Mouse (Mus musculus) heart, postnatal 36 days (tissue): ENCODE measurements at regions not wholly inside any gene's neighbourhood (a gene's known extent, or its start where the extent isn't known, plus 50 kb on each side); places are given as distances from the start of the nearest gene placed in this dataset.

Experiments used
- DNase-seq, 2 experiments: peaks; one replicate each; pipeline ENCODE4 v3.0.0; 2021 to 2022
- intact Hi-C: fragments of 180-260 bp; cut with DNase I; formaldehyde crosslinking; loops from one replicate; pipeline ENCODE4 v1.15.1; 2025

- intact Hi-C loops, result no loop called here
These were observed 197.1 kb upstream of the Tas2r119 start for GRCm38 (mm10) chr15:31979961-31980360.

GRCm38 (mm10) chr15:31980791-31981190, 196.3 kb upstream of the Tas2r119 start:
- DNase-seq, result no peak
- intact Hi-C loops, result no loop called here

More at GRCm38 (mm10) chr15:31979961-31980360, 197.1 kb upstream of the Tas2r119 start:
- no peak for DNase-seq

- intact Hi-C loops, result no loop called here
- DNase-seq, result no peak
These were observed 189.8 kb upstream of the Tas2r119 start for GRCm38 (mm10) chr15:31987291-31987690.

GRCm38 (mm10) chr15:31989093-31989492, 188.0 kb upstream of the Tas2r119 start:
- intact Hi-C loops, result no loop called here
- no peak for DNase-seq

GRCm38 (mm10) chr15:31989593-31990290, 187.3 kb upstream of the Tas2r119 start:
- intact Hi-C loops, result no loop called here

GRCm38 (mm10) chr15:31997996-31998395, 179.1 kb upstream of the Tas2r119 start:
- intact Hi-C loops, result no loop called here
- no peak for DNase-seq

More at GRCm38 (mm10) chr15:31989593-31990290, 187.3 kb upstream of the Tas2r119 start:
- DNase-seq, result no peak

- intact Hi-C loops, result no loop called here
- DNase-seq, result no peak
These were observed 177.5 kb upstream of the Tas2r119 start for GRCm38 (mm10) chr15:31999553-31999952.

GRCm38 (mm10) chr15:32002950-32003422, 174.1 kb upstream of the Tas2r119 start:
- peak; percentile 24 to 47 for DNase-seq
- intact Hi-C loops, result loop anchor here (10.0 kb wide), 1 partner anchor 328 kb away; no protein-coding TSS in a partner anchor

- intact Hi-C loops, result loop anchor here (10.0 kb wide), 1 partner anchor 329 kb away; no protein-coding TSS in a partner anchor
These were observed 173.6 kb upstream of the Tas2r119 start for GRCm38 (mm10) chr15:32003489-32003888.

GRCm38 (mm10) chr15:32005986-32006385, 171.1 kb upstream of the Tas2r119 start:
- no peak for DNase-seq
- intact Hi-C loops, result loop anchor here (10.0 kb wide), 1 partner anchor 331 kb away; no protein-coding TSS in a partner anchor

More at GRCm38 (mm10) chr15:32003489-32003888, 173.6 kb upstream of the Tas2r119 start:
- DNase-seq, result no peak

GRCm38 (mm10) chr15:32009818-32010217, 167.3 kb upstream of the Tas2r119 start:
- intact Hi-C loops, result loop anchor here (5.0 to 10.0 kb wide), 3 partner anchors 335 to 557 kb away; no protein-coding TSS in a partner anchor
- DNase-seq, result no peak

GRCm38 (mm10) chr15:32012044-32012443, 165.0 kb upstream of the Tas2r119 start:
- intact Hi-C loops, result loop anchor here (1.0 to 5.0 kb wide), 4 partner anchors 232 to 707 kb away; partner anchors contain the start of gene Sema5a
- DNase-seq, result peak; percentile 44 to 47

GRCm38 (mm10) chr15:32012838-32013237, 164.3 kb upstream of the Tas2r119 start:
- DNase-seq, result no peak
- intact Hi-C loops, result loop anchor here (1.0 to 5.0 kb wide), 4 partner anchors 231 to 706 kb away; partner anchors contain the start of gene Sema5a

GRCm38 (mm10) chr15:32015169-32015568, 161.9 kb upstream of the Tas2r119 start:
- intact Hi-C loops, result no loop called here
- DNase-seq, result no peak

GRCm38 (mm10) chr15:32020323-32021008, 156.6 kb upstream of the Tas2r119 start:
- intact Hi-C loops, result no loop called here
- no peak for DNase-seq

GRCm38 (mm10) chr15:32021009-32021602, 156.0 kb upstream of the Tas2r119 start:
- DNase-seq, result no peak
- intact Hi-C loops, result no loop called here

- no peak for DNase-seq
- intact Hi-C loops, result no loop called here
These were observed 143.0 kb upstream of the Tas2r119 start for GRCm38 (mm10) chr15:32034091-32034490.

- DNase-seq, result no peak
- intact Hi-C loops, result no loop called here
These were observed 142.3 kb upstream of the Tas2r119 start for GRCm38 (mm10) chr15:32034790-32035189.

- intact Hi-C loops, result no loop called here
- DNase-seq, result no peak
These were observed 135.3 kb upstream of the Tas2r119 start for GRCm38 (mm10) chr15:32041764-32042163.

- intact Hi-C loops, result no loop called here
- DNase-seq, result peak; percentile 65 to 68
These were observed 134.9 kb upstream of the Tas2r119 start for GRCm38 (mm10) chr15:32042173-32042572.

- intact Hi-C loops, result no loop called here
- peak; percentile 29 to 34 for DNase-seq
These were observed 134.5 kb upstream of the Tas2r119 start for GRCm38 (mm10) chr15:32042589-32042988.
